Mouse (Mus musculus) ES-Bruce4 (cell line): ENCODE measurements around the gene Ssbp3.

Source experiments
- CTCF ChIP-seq: IDR thresholded peaks from one replicate; pipeline ENCODE4 v1.8.1; 2011; ENCODE audit warnings: low read depth, low read length
- POLR2A ChIP-seq: IDR thresholded peaks from one replicate; pipeline ENCODE4 v1.8.1; 2011; ENCODE audit warnings: low read length; ENCODE audit not compliant: insufficient read depth

- TF ChIP-seq POLR2A (no peak), CTCF (no peak)
These were observed 24.6 kb downstream of the Ssbp3 start for GRCm38 (mm10) chr4:106934931-106935582.
